In the genomic region with DNA sequence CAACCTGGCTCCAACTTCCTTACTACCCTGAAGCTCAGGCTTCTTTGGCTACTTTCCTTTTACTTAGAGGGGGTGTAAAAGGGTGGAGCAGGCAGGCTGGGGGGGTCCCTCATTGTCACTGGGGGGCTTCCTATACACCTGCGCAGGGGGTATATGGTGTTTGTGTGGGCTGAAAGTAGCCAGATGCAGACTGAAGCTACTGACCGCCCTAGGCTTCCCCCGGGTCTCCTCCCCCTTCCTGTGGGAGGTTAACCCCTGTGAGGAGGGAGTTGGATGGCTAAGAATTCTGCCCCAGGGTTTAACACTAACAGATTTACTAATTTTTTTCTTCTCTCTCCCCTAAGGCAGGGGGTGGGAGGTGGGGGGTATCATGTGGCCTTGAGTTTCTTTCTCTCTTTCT, we compare ENCODE assay signal across 20 mouse cellular contexts. TPM values are rescaled to one million over a fixed set of nuclear protein-coding genes. Genes with fewer than 3 reads are reported as not detected.
DNase-seq lines count a peak whose midpoint lies in the region; ATAC-seq and TF ChIP-seq lines count a peak whose summit lies in the region.
"Had no signal": no experiment of that assay in that cellular context is flagged by ENCODE, and none has a peak within 500 bp of the region (broad histone marks: within the 10 kb centered on the region; RNA-seq: fewer than 3 reads in every experiment).

No protein-coding gene starts in this region.

- TF ChIP-seq EP300 in lung, postnatal 0 days (IDR thresholded peaks at IDR 0.05) = no peak

- H3K9me3 ChIP-seq in heart, embryonic 14.5 days (ENCODE audit: control insufficient read depth, low read length) = no peaks in the 10 kb centered on the region
- H3K9me3 ChIP-seq in lung, embryonic 15.5 days = no peaks in the 10 kb centered on the region
- no peaks in the 10 kb centered on the region for H3K9me3 ChIP-seq in lung, postnatal 0 days (ENCODE audit: low read length)
- H3K9me3 ChIP-seq in embryonic facial prominence, embryonic 12.5 days = no peaks in the 10 kb centered on the region
- H3K9me3 ChIP-seq: intestine, embryonic 15.5 days; midbrain, embryonic 15.5 days had no signal

- 0 out of 2 replicates have a peak overlapping the region, but pooled peaks have one; percentile 11 for H3K4me2 ChIP-seq in heart, embryonic 14.5 days (ENCODE audit: low read length)
- H3K4me2 ChIP-seq in lung, embryonic 15.5 days = no peak overlapping the region
- no peak overlapping the region for H3K4me2 ChIP-seq in lung, postnatal 0 days (replicated peaks; ENCODE audit: low read depth, low read length)
- H3K4me2 ChIP-seq in embryonic facial prominence, embryonic 12.5 days (replicated peaks) = 0 out of 2 replicates have a peak overlapping the region, but pooled peaks have one; percentile 13
- H3K4me2 ChIP-seq: intestine, embryonic 15.5 days; midbrain, embryonic 15.5 days had no signal

- H3K27ac ChIP-seq in heart, embryonic 14.5 days (replicated peaks in 1 of 2; ENCODE audit: control insufficient read depth in 1 of 2, insufficient read depth in 1 of 2, low read depth in 2 of 2, low read length in 2 of 2) = no peak overlapping the region
- H3K27ac ChIP-seq in lung, embryonic 15.5 days = no peak overlapping the region
- no peak overlapping the region for H3K27ac ChIP-seq in lung, postnatal 0 days (ENCODE audit: low read length)
- H3K27ac ChIP-seq in embryonic facial prominence, embryonic 12.5 days = no peak overlapping the region
- H3K27ac ChIP-seq: intestine, embryonic 15.5 days; macrophage; midbrain, embryonic 15.5 days had no signal

- intact Hi-C loops in heart, postnatal 36 days (cut with DNase I) = no loop called here

- no peak overlapping the region for H3K4me3 ChIP-seq in heart, embryonic 14.5 days (ENCODE audit: control insufficient read depth in 1 of 2, insufficient read depth in 1 of 2, low read depth in 1 of 2, low read length in 2 of 2)
- no peak overlapping the region for H3K4me3 ChIP-seq in lung, embryonic 15.5 days
- H3K4me3 ChIP-seq in lung, postnatal 0 days (ENCODE audit: low read depth, low read length) = no peak overlapping the region
- no peak overlapping the region for H3K4me3 ChIP-seq in embryonic facial prominence, embryonic 12.5 days
- H3K4me3 ChIP-seq: intestine, embryonic 15.5 days; midbrain, embryonic 15.5 days had no signal

- no peak for DNase-seq in heart, postnatal 36 days
- DNase-seq in lung, postnatal 0 days (ENCODE audit: low spot score) = no peak
- DNase-seq in thymus, postnatal 36 days = peak; percentile 32 to 38
- DNase-seq: adrenal gland, postnatal 14 days; cerebellum, adult 8-10 months; heart, adult 11 months; liver; lung, adult 18-20 months; right cerebral cortex, postnatal 25 days had no signal

- H3K9ac ChIP-seq in heart, embryonic 14.5 days (ENCODE audit: low read length) = peak overlapping the region; percentile 50; the same call in 1 of the 2 replicates
- 0 out of 2 replicates have a peak overlapping the region, but pooled peaks have one; percentile 12 for H3K9ac ChIP-seq in lung, embryonic 15.5 days
- no peak overlapping the region for H3K9ac ChIP-seq in lung, postnatal 0 days (replicated peaks; ENCODE audit: low read depth)
- no peak overlapping the region for H3K9ac ChIP-seq in embryonic facial prominence, embryonic 12.5 days
- H3K9ac ChIP-seq: intestine, embryonic 15.5 days; midbrain, embryonic 15.5 days had no signal

- no peak for ATAC-seq in heart, embryonic 14.5 days (ENCODE audit: insufficient number of reproducible peaks, insufficient read depth, low FRiP score, low read depth)
- ATAC-seq in lung, embryonic 15.5 days (ENCODE audit: borderline replicate concordance, extremely low read depth, low FRiP score, low TSS enrichment) = no peak
- no peak for ATAC-seq in lung, postnatal 0 days
- ATAC-seq in embryonic facial prominence, embryonic 12.5 days (ENCODE audit: insufficient number of reproducible peaks, insufficient read depth, low FRiP score, low TSS enrichment) = no peak
- no peak for ATAC-seq in monocyte, adult 5-6 weeks (replicated peaks; ENCODE audit: insufficient number of reproducible peaks, low FRiP score, low TSS enrichment, poor library complexity, severe bottlenecking)
- ATAC-seq: forebrain, embryonic 14.5 days; intestine, embryonic 15.5 days; midbrain, embryonic 15.5 days had no signal

- TF ChIP-seq CTCF in lung, postnatal 0 days (IDR thresholded peaks at IDR 0.05) = no peak

- H3K36me3 ChIP-seq in heart, embryonic 14.5 days (ENCODE audit: control insufficient read depth, insufficient read depth, low read length) = peaks cover 31% of the 10 kb centered on the region
- H3K36me3 ChIP-seq in lung, embryonic 15.5 days = peaks cover 36% of the 10 kb centered on the region
- no peaks in the 10 kb centered on the region for H3K36me3 ChIP-seq in lung, postnatal 0 days (ENCODE audit: insufficient read depth, low read length)
- peaks cover 65% of the 10 kb centered on the region for H3K36me3 ChIP-seq in embryonic facial prominence, embryonic 12.5 days

- H3K4me1 ChIP-seq in heart, embryonic 14.5 days (ENCODE audit: control insufficient read depth in 2 of 2, insufficient read depth in 2 of 2, low read length in 2 of 2) = peaks cover 16 to 42% of the 10 kb centered on the region in 2 experiments
- H3K4me1 ChIP-seq in lung, embryonic 15.5 days = peaks cover 34% of the 10 kb centered on the region
- H3K4me1 ChIP-seq in lung, postnatal 0 days (ENCODE audit: insufficient read depth, low read depth, low read length) = peaks cover 11% of the 10 kb centered on the region; the same call in 1 of the 2 replicates
- H3K4me1 ChIP-seq in embryonic facial prominence, embryonic 12.5 days = peaks cover 32% of the 10 kb centered on the region

- no peaks in the 10 kb centered on the region for H3K27me3 ChIP-seq in heart, embryonic 14.5 days (ENCODE audit: control insufficient read depth, insufficient read depth, low read length)
- no peaks in the 10 kb centered on the region for H3K27me3 ChIP-seq in lung, embryonic 15.5 days
- H3K27me3 ChIP-seq in lung, postnatal 0 days (replicated peaks; ENCODE audit: insufficient read depth, low read length) = no peaks in the 10 kb centered on the region
- H3K27me3 ChIP-seq in embryonic facial prominence, embryonic 12.5 days = no peaks in the 10 kb centered on the region
- H3K27me3 ChIP-seq: intestine, embryonic 15.5 days; midbrain, embryonic 15.5 days had no signal

- WGBS in heart, embryonic 14.5 days = 26% methylated on average over 3 of the region's 3 CpGs
- 29% methylated on average over 3 of the region's 3 CpGs for WGBS in lung, embryonic 15.5 days
- 34% methylated on average over 3 of the region's 3 CpGs for WGBS in lung, postnatal 0 days
- 29% methylated on average over 3 of the region's 3 CpGs for WGBS in embryonic facial prominence, embryonic 12.5 days

RNA-seq across cellular contexts. Expression of a gene that starts 8.5 kb away (rescaled TPM):
- polyA plus RNA-seq in heart, embryonic 14.5 days (2014; fragmentation: Nextera tagmentation; extraction: Ambion mirVana) = 2.4 and 3.8 TPM in 2 replicates
- total RNA-seq in heart, postnatal 36 days (2021) = under 1 TPM; 0.80 to 0.95 TPM
- polyA plus RNA-seq in lung, embryonic 15.5 days (2015; fragmentation: Nextera tagmentation; extraction: Ambion mirVana) = 2.7 and 3.2 TPM in 2 replicates
- polyA plus RNA-seq in lung, postnatal 0 days (2015; fragmentation: Nextera tagmentation; extraction: Ambion mirVana) = 1.9 and 3.2 TPM in 2 replicates
- 5.4 and 7.2 TPM in 2 replicates for polyA plus RNA-seq in embryonic facial prominence, embryonic 12.5 days (2016; fragmentation: Nextera tagmentation; extraction: Ambion mirVana)
- total RNA-seq in monocyte, adult 5-6 weeks (2017) = not detected in 3 replicates
- polyA plus RNA-seq: macrophage had no signal

RNA-seq across cellular contexts. Expression of a gene that starts 28.7 kb away (rescaled TPM):
- polyA plus RNA-seq in heart, embryonic 14.5 days (2014; fragmentation: Nextera tagmentation; extraction: Ambion mirVana) = 0.43 and 0.63 TPM in 2 replicates
- total RNA-seq in heart, postnatal 36 days (2021) = under 1 TPM in 1 of 2 experiments, not detected in 1; 0.36 TPM
- polyA plus RNA-seq in lung, embryonic 15.5 days (2015; fragmentation: Nextera tagmentation; extraction: Ambion mirVana) = 1.7 TPM in 2 replicates
- polyA plus RNA-seq in lung, postnatal 0 days (2015; fragmentation: Nextera tagmentation; extraction: Ambion mirVana) = 0.80 and 1.0 TPM in 2 replicates
- polyA plus RNA-seq in embryonic facial prominence, embryonic 12.5 days (2016; fragmentation: Nextera tagmentation; extraction: Ambion mirVana) = 2.0 and 2.4 TPM in 2 replicates
- total RNA-seq in monocyte, adult 5-6 weeks (2017) = 1.8 to 2.1 TPM in 2 of 3 replicates, not detected in the other

RNA-seq across cellular contexts. Expression of a gene that starts 28.8 kb away (rescaled TPM):
- 9.3 and 11.8 TPM in 2 replicates for polyA plus RNA-seq in heart, embryonic 14.5 days (2014; fragmentation: Nextera tagmentation; extraction: Ambion mirVana)
- total RNA-seq in heart, postnatal 36 days (2021) = 10 to 100 TPM; 14.5 to 15.8 TPM
- polyA plus RNA-seq in lung, embryonic 15.5 days (2015; fragmentation: Nextera tagmentation; extraction: Ambion mirVana) = 23.1 and 23.4 TPM in 2 replicates
- polyA plus RNA-seq in lung, postnatal 0 days (2015; fragmentation: Nextera tagmentation; extraction: Ambion mirVana) = 15.6 and 16.3 TPM in 2 replicates
- polyA plus RNA-seq in embryonic facial prominence, embryonic 12.5 days (2016; fragmentation: Nextera tagmentation; extraction: Ambion mirVana) = 27.5 and 29.2 TPM in 2 replicates
- total RNA-seq in monocyte, adult 5-6 weeks (2017) = 8.7 to 18.5 TPM (median 16.1 TPM) in 3 replicates

RNA-seq across cellular contexts. Expression of a gene that starts 50.8 kb away (rescaled TPM):
- 0.08 and 0.16 TPM in 2 replicates for polyA plus RNA-seq in heart, embryonic 14.5 days (2014; fragmentation: Nextera tagmentation; extraction: Ambion mirVana)
- not detected for total RNA-seq in heart, postnatal 36 days (2021)
- polyA plus RNA-seq in lung, embryonic 15.5 days (2015; fragmentation: Nextera tagmentation; extraction: Ambion mirVana) = 0.16 and 0.36 TPM in 2 replicates
- polyA plus RNA-seq in lung, postnatal 0 days (2015; fragmentation: Nextera tagmentation; extraction: Ambion mirVana) = 0.17 and 0.19 TPM in 2 replicates
- 0.31 and 0.43 TPM in 2 replicates for polyA plus RNA-seq in embryonic facial prominence, embryonic 12.5 days (2016; fragmentation: Nextera tagmentation; extraction: Ambion mirVana)
- 0.11 to 0.87 TPM (median 0.57 TPM) in 3 replicates for total RNA-seq in monocyte, adult 5-6 weeks (2017)
- total RNA-seq: layer of hippocampus, adult 8-10 months; left cerebral cortex, adult 8-10 months had no signal
- polyA plus RNA-seq: macrophage; neural tube, embryonic 11.5 days had no signal

Comparison
In these comparisons a context has a peak if more than half of its experiments do, and no peak if none do; other contexts are left out.
1. H3K9ac ChIP-seq: peak in heart, embryonic 14.5 days (single experiment) and lung, embryonic 15.5 days (single experiment); none in lung, postnatal 0 days (single experiment) and embryonic facial prominence, embryonic 12.5 days (single experiment).
2. H3K4me2 ChIP-seq: peak in heart, embryonic 14.5 days (single experiment) and embryonic facial prominence, embryonic 12.5 days (single experiment); none in lung, embryonic 15.5 days (single experiment) and lung, postnatal 0 days (single experiment).
3. DNase-seq: peak in thymus, postnatal 36 days (2 of 2); none in heart, postnatal 36 days (0 of 2) and lung, postnatal 0 days (single experiment).